Mouse (Mus musculus): Measurements from ENCODE around the gene Telo2.
A peak's percentile ranks its signal among the peaks of the same experiment; 100 is the strongest.
"Not testable (repeated sequence)": the region's sequence is repeated elsewhere in the genome, so short reads cannot be mapped to it uniquely, and the experiment has no call there.

The Telo2 gene

DNA sequence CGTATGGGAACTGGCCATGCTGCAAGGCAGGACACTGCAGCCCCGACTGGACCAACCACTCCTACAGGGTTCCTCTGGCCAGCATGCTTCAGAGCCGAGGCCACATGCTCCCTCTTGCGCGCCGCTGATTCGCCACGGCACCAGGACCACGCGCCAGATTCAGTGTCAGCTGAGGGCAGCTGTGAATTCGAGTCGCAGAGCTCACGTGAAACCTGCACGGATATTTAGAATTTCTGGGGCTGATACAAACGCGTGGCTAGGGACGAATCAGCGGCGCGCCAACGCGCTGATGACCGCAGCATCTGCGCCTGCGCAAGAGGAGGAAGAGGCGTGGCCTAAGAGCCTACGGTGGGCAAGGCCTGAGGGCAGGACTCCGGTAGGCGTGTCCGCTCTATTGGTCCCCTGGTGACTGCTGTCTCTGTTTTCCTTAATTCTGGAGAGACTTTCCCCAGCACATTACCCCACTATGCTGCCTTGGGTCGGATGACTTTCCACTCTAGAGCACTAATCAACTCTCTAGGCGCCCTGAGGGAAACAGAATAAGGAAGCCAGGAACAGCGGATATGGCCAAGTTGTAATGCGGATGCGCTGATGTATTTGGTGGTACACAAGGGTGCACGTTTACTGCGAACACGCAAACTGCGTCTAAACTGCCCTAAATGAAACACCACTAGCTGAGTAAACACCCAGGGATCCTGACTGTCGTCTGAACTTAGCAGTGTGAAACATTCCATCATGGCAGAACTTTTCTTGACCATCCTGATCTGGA lies at the start of gene Telo2:
Gene Telo2, minus strand, starts transcription at position 304 of the 769 bp plus-strand sequence.
- DNase-seq (ENCODE audit: low spot score in 2 of 2) = peak; percentile 78 to 92

DNA sequence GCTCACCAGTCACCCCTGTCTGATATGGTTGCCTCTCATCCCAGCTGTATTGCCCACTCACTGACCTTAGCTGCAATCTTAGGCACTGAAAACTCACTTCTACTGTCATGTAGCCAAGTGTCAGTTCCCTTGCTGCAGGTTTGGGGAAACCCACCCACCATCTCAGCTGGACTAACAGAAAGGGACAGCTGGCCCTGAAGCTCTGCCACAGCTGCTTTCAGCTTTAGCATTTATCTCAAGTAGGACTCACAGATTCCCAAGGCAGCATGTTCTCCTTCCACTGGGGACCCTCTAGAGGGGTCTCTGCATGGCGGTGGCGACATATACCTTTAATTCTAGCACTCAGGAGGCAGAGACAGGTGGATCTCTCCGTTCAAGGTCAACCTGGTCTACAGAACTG lies 49.0 kb upstream of the Telo2 start:
- DNase-seq (ENCODE audit: low spot score in 2 of 2) = no peak

DNA sequence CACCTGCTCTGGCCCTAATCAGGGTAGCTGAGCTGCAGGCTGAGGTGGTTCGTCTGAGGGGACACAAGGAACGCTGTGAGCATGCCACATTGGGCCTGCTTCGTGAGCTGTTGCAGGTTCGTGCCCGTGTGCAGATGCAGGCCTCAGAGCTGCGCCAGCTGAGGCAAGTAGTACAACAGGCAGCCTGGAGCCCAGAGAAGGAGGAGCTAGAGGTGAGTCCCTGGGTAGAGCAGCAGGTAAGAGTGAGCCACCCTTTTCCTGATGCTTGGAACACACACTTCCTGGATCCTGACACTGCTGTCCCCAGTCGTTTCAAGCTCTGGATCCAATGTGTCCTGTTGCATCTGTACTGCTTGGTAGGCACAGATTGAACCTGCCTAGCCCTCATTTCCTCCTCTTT lies 47.6 kb upstream of the Telo2 start:
- DNase-seq (ENCODE audit: low spot score in 2 of 2) = no peak

DNA sequence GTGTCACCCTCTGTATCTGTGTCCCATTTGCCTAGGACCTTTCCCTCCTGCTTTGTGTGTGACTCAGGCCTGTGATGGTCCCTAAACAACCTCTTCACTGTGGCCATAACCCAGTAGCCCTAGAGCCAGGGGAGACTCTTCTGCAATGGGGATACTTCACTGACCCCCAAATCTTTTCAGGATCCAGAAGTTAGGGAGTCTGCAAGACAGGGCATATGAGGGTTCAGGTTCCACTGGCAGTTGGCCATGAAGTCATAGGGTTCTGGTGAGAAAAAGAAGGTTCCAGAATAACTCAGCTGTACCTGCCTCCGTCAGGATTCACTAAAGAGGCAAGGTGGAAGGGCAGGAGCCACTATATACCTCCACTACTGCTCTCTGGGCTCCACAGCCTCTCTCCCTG lies 46.4 kb upstream of the Telo2 start, which contains the start of gene Ccdc154:
Gene Ccdc154, plus strand, starts transcription at position 301 of the 400 bp plus-strand sequence.
- DNase-seq (ENCODE audit: low spot score in 2 of 2) = no peak

DNA sequence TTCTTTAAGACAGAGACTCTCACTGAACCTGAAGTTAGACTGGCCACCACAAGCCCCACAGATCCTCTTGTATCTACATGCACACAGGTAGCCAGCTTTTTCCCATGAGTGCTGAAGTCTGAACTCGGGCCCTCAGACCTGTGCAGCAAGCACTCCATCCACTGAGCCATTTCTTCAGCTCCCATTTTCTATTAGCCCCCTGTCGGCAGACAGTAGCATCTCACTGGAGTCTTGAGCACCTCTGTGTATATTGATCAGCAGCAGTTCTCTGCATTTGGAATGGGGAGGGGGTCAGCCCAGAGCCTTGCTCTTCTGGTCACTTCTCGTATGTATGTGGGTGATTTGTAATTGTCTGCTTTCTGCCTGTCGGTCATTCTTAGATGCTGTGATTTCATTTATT lies 24.2 kb upstream of the Telo2 start:
- no peak for DNase-seq (ENCODE audit: low spot score in 2 of 2)

DNA sequence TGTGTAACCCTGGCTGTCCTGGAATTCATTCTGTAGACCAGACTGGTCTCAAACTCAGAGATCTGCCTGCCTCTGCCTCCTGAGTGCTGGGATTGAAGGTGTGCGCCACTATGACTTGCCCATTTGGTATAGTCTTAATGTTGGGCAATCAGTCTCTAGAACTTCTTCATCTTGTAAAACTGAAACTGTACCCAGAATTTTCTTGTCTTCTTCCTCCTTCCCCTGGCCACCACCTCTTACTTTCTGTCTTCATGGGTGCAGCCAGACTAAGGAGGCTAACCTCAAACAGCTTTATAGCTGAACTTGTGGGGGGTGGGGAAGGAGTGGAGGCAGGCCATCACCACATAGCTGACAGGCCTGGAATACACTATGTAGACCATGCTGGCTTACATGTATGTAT lies 23.0 kb upstream of the Telo2 start:
- DNase-seq (ENCODE audit: low spot score in 2 of 2) = no peak

DNA sequence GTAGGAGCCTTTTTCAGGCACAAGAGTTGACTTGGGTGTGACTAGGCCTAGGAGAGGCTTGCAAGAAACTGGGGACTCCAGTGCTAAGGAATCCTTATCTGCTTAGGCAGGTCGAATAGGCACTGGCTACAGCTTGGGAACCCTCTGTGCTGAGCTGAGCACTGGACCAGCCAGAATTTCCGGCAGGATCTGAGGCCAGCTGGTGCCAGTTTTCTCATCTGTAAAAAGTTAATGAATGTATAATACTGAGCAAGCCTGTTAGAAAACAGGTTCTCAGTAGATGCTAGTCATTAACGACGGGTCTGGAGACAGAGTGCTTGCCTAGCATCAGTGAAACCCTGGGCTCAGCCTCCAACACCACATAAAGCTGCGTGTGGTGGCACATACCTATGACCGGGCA lies 19.9 kb upstream of the Telo2 start:
- no peak for DNase-seq (ENCODE audit: low spot score in 2 of 2)

DNA sequence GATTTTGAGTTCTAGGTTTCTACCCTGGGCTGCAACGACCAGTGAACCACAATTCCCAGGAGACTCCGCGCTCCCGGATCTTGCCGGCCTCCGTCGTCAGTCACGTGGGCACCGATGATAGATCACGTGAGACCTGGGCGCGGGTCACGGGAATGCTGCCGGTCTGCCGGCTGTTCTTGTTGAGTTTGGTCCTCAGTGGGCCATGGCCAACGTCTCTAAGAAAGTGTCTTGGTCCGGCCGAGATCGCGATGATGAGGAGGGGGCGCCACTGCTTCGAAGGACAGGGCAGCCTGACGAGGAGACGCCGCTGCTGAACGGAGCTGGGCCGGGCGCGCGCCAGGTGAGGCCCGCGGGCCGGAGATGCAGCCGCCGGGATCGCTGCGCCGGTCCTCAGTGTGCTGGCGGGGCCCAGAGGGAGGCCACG lies 17.5 kb upstream of the Telo2 start, which contains the start of gene Clcn7:
Gene Clcn7, plus strand, starts transcription at position 117 of the 424 bp plus-strand sequence.
- peak; percentile 76 to 95 for DNase-seq (ENCODE audit: low spot score in 2 of 2)

DNA sequence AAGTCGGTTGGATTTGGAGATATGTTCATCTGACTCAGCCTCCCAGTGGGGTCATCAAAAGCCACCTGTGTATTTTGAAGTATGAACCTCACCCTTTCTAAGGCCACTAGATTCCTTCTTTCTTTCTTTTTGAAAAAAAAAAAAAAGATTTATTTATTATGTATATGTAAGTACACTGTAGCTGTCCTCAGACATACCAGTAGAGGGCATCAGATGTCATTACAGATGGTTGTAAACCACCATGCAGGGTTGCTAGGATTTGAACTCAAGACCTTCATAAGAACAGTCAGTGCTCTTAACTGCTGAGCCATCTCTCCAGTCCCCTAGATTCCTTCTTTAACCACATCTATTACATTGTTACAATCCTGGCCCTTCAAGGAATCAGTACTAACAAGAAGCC lies 14.3 kb upstream of the Telo2 start:
- DNase-seq (ENCODE audit: low spot score in 2 of 2) = no peak

DNA sequence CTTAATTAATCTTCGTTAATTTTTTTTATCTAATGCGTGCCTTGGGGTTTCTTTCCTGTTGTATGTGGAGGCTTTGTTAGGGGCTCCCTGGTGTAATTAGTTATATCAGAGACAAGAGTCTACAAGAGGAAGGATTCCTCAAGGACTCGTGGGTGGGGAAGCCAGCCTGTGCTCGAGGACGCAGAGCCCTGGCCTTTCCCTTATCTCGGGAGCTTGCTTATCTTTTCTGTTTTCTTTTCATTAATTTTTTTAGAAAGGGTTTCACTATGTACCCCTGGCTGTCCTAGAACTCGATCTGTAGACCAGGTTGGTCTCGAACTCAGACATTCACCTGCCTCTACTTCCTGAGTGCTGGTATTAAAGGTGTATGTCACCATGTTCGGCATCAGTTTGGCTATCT lies 11.9 kb upstream of the Telo2 start:
- no peak for DNase-seq (ENCODE audit: low spot score in 2 of 2)

DNA sequence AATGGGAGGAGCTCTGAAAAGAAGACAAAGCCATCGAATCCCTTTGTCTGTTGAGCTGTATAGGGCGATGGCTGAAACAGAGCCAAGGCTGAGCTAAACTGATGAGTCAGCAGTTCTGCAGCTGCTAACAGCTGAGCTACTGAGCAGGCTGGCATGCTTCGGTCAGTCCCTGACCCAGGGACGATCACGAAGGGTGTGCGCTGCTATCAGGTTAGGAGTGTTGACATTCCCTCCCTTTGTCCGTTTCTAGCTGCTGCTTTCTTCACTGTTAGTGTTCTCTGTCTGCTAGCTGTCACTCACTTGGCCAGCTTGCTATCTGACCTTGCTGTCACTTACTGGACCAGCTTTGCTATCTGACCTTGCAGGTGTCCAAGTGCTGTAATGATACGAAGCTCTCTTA lies 11.3 kb upstream of the Telo2 start:
- peak in 1 of 2 experiments; percentile 22 for DNase-seq (ENCODE audit: low spot score in 2 of 2)

DNA sequence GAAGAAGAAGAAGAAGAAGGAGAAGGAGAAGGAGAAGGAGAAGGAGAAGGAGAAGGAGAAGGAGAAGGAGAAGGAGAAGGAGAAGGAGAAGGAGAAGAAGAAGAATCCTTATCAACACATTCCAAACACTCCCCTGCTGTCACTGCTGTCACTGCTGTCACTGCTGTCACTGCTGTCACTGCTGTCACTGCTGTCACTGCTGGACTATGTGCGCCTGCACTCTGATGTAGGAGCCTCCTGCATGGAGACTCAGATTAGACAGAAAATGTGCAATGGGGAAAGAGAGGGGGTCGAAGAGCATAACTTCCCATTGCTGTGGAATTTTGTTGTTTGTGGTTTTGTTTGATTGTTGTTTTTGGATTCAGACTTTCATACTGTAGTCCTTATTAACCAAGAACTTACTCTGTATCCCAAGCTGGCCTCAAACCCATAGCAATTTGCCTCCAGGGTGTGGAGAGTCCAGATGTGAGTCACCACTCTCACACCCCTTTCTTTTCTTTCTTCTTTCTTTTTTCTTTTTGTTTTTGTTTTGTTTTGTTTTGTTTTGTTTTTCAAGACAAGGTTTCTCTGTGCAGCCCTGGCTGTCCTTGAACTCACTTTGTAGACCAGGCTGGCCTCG lies 9.8 kb upstream of the Telo2 start:
- not testable (repeated sequence) for DNase-seq (ENCODE audit: low spot score in 2 of 2)

DNA sequence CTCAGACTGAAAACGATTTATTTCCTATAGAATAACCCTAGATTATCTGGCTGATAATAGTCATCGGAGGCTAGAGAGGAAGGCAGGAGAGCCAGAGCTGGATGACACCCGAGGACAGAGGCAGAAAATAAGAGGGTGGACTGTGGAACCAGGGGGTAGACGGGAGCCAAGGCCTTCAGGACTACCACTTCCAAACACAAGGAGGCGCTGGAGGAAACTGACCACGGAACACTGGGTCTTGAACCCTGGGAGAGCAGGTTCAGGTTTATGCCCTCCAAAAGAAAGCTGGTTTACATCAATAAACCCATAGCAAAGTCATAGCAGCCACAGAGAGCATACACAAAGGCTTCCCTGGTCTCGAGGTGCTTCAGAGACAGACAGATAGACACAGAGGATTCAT lies 8.2 kb upstream of the Telo2 start:
- DNase-seq (ENCODE audit: low spot score in 2 of 2) = no peak

DNA sequence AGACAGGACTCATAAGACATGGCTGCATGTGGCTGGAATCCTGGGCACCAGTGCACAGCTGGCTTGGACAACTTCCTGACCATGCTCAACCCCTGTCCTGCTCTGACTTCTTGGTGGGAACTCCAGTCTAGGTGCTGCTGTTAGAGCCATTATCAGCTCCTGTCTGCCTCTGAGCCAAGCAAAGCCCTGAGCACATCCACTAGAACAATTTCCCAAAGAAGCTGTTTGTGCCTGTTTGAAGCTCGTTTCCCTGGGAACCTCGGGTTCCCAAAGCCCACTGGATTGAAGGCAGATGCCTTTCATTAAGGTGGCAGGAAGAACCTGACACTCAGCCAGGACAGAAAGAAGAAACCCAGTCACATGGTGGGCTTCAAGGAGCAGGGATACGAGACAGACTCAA lies 4.6 kb upstream of the Telo2 start, which contains the start of gene Ptx4:
Gene Ptx4, plus strand, starts transcription at position 355 of the 400 bp plus-strand sequence.
- DNase-seq (ENCODE audit: low spot score in 2 of 2) = no peak

DNA sequence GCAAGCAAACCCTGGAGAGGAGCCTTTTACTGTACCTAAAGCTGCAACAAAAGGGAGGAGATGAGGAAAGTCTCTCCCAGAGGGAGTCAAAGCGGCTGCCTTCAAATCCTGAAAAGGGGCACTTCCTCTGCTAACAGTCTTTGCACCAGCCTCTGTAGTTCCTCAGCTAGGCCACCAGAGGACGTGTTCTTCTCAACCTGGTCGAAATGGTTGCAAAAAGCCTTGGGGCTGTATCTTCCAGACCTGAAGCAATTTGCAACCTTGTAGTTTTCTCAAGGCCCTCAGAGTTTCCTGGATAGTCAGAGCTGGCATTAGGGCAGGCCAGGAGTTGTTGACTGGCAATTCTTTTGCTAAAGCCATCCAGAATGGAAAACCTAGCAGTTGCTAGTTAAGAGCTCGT lies 1.5 kb upstream of the Telo2 start:
- peak in 1 of 2 experiments; percentile 15 for DNase-seq (ENCODE audit: low spot score in 2 of 2)

DNA sequence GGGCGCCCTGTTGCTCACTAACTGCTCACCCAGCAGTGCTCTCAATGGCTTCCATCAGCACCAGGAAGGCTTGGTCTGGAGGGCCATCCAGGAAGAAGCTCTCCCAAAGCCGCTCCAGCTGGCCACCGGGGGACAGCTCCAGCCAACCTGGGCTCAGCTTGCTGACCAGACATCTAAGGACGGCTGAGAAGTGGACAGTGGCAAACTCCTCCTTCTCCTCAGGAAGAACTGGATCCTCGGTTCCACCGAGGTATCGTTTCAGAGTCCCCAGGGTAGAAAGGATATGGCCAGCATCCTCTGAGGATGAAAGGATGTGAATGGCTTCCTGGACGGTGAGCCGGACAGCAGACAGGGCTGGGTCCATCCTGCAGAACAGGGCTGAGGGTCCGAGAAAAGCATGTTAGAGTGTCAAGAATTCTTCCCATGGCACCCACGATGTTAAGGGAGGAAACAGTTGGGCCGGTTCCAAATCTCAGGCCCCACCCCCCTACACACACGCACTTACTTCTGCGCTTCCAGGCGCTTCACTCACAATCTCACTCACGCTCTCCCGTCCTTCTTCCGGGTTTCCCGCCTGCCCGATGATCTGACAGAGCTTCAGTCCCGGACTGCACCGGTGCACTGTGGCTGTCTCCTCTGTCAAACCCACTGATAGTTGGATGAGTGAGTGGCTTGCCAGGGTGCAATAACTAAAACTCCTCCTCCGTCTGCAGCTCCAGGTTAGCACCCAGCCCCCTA lies 690 bp downstream of the Telo2 start:
- DNase-seq (ENCODE audit: low spot score in 2 of 2) = no peak

DNA sequence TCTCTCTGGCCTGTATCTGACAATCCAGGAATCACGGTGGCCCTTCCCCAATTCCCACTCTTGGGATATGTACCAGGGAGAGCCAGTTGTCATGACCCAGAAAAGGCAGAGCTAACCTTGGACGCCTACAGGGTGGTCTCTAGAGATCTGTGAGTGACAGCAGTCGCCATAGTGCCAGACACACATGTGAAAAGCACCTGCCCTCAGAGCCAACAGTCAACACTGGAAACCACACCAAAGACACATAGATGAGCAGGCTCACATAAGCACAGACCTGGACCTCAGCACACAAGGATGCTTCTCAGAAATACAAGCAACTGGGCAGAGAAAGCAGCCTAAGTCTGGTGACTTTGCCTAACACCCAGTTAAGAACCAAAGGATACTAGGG lies 3.4 kb downstream of the Telo2 start:
- no peak for DNase-seq (ENCODE audit: low spot score in 2 of 2)

DNA sequence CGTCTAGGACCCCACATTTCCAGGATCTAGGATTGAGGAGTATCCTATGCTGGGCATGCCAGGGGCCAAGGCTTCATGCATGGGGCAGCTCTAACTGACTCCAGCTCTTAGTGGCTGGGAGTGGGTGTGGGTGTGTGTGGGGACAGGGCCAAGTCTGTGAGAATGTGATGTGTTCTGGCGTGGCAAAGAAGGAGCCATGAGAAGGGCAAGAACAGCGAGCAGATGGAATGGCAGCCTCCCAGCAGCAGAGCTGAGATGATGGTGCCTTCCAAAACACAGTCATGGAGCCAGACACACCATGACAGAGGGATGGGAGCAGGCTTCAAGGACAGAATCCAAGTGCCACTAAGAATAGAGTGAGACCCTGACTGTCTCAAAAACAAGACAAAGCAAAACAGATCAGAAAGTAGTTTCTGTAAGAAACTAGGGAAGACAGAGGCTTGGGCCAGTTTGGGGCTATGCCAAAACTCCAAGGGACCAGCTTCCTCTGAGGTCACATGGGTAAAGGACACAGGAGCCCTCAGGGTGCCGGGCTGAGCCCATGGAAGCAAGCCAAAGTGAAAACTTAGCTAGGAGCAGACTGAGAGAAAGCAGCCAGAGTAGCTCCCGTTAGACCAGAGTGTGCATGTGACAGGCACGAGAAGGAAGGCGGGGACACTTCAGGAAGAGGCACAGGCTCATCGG lies 3.9 kb downstream of the Telo2 start:
- DNase-seq (ENCODE audit: low spot score in 2 of 2) = peak in 1 of 2 experiments; percentile 55

DNA sequence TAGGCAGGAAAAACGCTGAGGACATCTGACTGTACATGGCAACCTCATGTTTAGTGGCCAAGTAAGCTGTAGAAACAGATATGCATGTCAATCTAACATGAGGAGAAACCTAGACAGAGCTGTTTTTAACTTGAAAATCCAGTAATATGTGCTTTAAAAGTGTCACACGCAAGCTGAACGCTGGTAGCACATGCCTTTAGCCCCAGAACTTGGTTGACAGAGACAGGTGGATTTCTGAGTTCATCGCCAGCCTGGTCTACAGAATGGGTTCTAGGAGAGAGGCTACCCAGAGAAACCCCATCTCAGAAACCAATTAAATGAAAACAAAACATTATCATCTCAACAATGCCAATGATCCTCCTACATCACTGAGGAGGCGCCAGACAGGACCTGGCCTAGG lies 4.5 kb downstream of the Telo2 start:
- DNase-seq (ENCODE audit: low spot score in 2 of 2) = no peak

DNA sequence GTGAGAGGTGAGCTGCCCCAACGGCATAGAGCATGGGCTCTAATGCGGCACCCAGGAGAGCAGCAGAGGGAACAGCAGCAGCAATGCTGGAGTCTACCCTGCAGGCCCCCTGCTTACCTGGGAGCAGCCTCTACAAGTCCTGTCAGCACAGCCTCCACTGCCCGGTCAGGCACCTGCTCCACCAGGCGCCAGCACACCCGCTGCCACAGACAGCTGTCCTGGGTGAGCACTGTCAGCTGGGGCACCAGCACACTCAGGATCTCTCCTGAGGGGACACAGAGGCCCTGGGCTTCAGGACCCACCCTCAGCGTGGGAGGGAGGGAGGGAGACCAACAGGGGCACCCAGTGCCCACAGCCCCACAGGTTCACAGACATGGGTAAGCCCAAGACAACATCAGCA lies 5.2 kb downstream of the Telo2 start:
- no peak for DNase-seq (ENCODE audit: low spot score in 2 of 2)

DNA sequence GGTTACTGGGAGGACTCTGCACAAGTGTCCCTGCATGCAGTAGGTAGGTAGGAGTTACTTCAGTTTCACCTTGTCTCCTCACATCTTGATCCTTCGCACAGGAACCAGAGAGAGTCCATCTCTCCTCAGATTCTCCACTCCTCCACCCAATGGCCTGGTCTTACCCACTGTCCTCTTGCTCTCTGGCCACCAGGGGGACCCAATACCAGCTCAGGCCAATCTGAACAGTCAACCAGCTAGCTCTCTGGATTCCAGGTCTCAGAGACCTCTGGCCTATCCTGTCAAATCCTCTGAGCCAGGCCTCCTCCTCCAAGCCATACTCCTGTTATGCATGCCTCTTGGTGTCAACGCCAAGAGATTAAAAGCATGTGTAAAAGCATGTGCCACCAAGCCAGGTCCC lies 6.2 kb downstream of the Telo2 start:
- DNase-seq (ENCODE audit: low spot score in 2 of 2) = no peak

DNA sequence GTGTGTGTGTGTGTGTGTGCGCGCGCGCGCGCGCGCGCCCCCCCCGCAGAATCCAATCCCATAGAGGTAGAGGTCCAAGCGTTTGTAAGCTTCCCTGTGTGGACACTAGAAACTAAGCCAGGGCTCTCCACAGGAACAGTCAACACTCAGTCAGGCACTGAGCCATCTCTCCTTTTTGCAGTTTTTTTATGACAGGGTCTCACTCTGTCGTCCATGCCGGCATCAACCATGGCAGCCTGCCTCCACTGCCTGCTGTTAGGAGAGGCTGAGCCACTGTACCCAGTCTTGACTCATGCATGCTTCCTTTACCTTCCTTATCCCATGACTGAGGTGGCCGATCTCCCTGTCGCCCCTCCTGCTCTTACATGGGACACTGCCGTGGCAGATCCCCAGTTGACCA lies 8.0 kb downstream of the Telo2 start:
- DNase-seq (ENCODE audit: low spot score in 2 of 2) = no peak

All from left cerebral cortex, adult 9 months (tissue).